Mouse (Mus musculus) CD8-positive naive resting alpha-beta T cell, adult 2 months (primary cell): ENCODE results near the gene Lrrc56.

Experiments
- DNase-seq, 2 experiments: peaks; one replicate each; pipeline ENCODE4 v3.0.0; 2022; ENCODE audit warnings: low read depth in 2 of 2, low spot score in 2 of 2

Gene Lrrc56

GRCm38 (mm10) chr7:141193948-141194347, at the start of gene Lrrc56, which contains the start of gene Hras:
Gene Lrrc56, plus strand, starts transcription at chr7:141194157.
Gene Hras, minus strand, starts transcription at chr7:141194005.
- DNase-seq, result peak; percentile 92 to 95

GRCm38 (mm10) chr7:141144650-141145049, 49.3 kb upstream of the Lrrc56 start:
- DNase-seq, result no peak

- no peak for DNase-seq
These were observed 48.6 kb upstream of the Lrrc56 start for GRCm38 (mm10) chr7:141145403-141145802.

- no peak for DNase-seq
These were observed 47.8 kb upstream of the Lrrc56 start for GRCm38 (mm10) chr7:141146043-141146595.

GRCm38 (mm10) chr7:141147044-141147443, 46.9 kb upstream of the Lrrc56 start:
- DNase-seq, result no peak

GRCm38 (mm10) chr7:141148639-141149038, 45.3 kb upstream of the Lrrc56 start:
- no peak for DNase-seq

- DNase-seq, result no peak
These were observed 38.6 kb upstream of the Lrrc56 start for GRCm38 (mm10) chr7:141155362-141155761.

- DNase-seq, result no peak
These were observed 29.6 kb upstream of the Lrrc56 start for GRCm38 (mm10) chr7:141164397-141164796.

GRCm38 (mm10) chr7:141164850-141165249, 29.1 kb upstream of the Lrrc56 start:
- DNase-seq, result no peak

GRCm38 (mm10) chr7:141167901-141168517, 25.9 kb upstream of the Lrrc56 start:
- DNase-seq, result no peak

GRCm38 (mm10) chr7:141168518-141168953, 25.4 kb upstream of the Lrrc56 start:
- no peak for DNase-seq

- DNase-seq, result no peak
These were observed 24.7 kb upstream of the Lrrc56 start for GRCm38 (mm10) chr7:141169300-141169699.

- no peak for DNase-seq
These were observed 24.1 kb upstream of the Lrrc56 start for GRCm38 (mm10) chr7:141169866-141170265.

GRCm38 (mm10) chr7:141172116-141173006, 21.6 kb upstream of the Lrrc56 start, which contains the start of gene Rnh1:
Gene Rnh1, minus strand, starts transcription at chr7:141172857.
- peak; percentile 71 to 86 for DNase-seq

- DNase-seq, result no peak
These were observed 20.6 kb upstream of the Lrrc56 start for GRCm38 (mm10) chr7:141173323-141173850.

- no peak for DNase-seq
These were observed 18.9 kb upstream of the Lrrc56 start for GRCm38 (mm10) chr7:141175068-141175467.

GRCm38 (mm10) chr7:141176173-141176572, 17.8 kb upstream of the Lrrc56 start:
- DNase-seq, result peak; percentile 81 to 85

- no peak for DNase-seq
These were observed 5.8 kb upstream of the Lrrc56 start for GRCm38 (mm10) chr7:141188194-141188593.

GRCm38 (mm10) chr7:141188733-141189132, 5.2 kb upstream of the Lrrc56 start:
- no peak for DNase-seq

GRCm38 (mm10) chr7:141190220-141190619, 3.7 kb upstream of the Lrrc56 start:
- DNase-seq, result no peak

- DNase-seq, result no peak
These were observed 2.9 kb upstream of the Lrrc56 start for GRCm38 (mm10) chr7:141191036-141191435.
